Mouse (Mus musculus) bone marrow macrophage, adult 2 months (primary cell): Measurements from ENCODE around the gene Syn3.

Experiments used
- CTCF ChIP-seq: IDR thresholded peaks from 2 replicates; pipeline ENCODE4 v1.5.1; 2012; ENCODE audit warnings: low read depth, mild to moderate bottlenecking, low read length, moderate library complexity
- POLR2A ChIP-seq: IDR thresholded peaks from 2 replicates; pipeline ENCODE4 v1.6.1; 2012; ENCODE audit warnings: mild to moderate bottlenecking, low read depth, low read length, borderline replicate concordance

DNA sequence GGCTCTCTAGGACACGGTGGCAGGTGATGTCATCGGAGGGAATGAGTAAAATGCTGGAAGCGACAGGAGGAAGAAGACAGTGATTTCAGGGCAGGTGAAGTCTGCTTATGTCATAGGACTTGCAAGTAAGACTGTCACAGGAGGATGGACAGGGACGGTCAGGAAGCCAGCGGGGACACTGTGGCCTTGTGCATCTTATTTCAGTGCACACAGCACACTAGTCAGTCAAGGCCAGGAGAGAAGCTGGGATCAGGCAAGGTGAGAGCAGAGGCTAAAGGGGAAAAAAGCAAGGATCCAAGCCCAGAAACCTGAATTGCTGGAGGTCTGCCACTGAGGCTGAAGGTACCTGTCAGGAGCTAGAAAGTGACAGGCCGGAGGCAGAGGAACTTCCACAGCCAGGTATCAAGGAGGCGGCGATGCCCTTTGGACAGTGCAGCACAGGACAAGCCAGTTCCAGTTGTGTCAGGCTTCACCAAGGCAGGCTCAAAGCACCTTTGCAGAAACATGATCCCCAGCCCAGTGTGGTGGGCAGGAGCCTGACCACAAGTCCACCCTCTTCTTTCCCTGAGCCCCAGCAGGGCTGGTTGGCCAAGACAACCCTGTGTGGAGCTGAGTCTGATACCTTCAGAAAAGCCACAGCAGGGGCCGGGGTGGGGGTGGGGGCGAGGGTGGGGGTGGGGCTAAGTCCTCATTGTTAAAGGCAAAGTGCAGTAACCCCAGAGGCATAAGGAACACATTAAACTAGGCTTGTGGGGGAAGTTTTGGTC lies 203.9 kb downstream of the Syn3 start:
- TF ChIP-seq POLR2A = no peak
- no peak for TF ChIP-seq CTCF
